Mouse (Mus musculus) spleen, adult 12 weeks (tissue): ENCODE results near the gene Tmem29.
"Not testable (repeated sequence)": the region's sequence is repeated elsewhere in the genome, so short reads cannot be mapped to it uniquely, and the experiment has no call there.

Experiments used
- DNase-seq: peaks from one replicate; pipeline ENCODE4 v3.0.0; 2022; ENCODE audit warnings: low spot score

Tmem29 gene

DNA sequence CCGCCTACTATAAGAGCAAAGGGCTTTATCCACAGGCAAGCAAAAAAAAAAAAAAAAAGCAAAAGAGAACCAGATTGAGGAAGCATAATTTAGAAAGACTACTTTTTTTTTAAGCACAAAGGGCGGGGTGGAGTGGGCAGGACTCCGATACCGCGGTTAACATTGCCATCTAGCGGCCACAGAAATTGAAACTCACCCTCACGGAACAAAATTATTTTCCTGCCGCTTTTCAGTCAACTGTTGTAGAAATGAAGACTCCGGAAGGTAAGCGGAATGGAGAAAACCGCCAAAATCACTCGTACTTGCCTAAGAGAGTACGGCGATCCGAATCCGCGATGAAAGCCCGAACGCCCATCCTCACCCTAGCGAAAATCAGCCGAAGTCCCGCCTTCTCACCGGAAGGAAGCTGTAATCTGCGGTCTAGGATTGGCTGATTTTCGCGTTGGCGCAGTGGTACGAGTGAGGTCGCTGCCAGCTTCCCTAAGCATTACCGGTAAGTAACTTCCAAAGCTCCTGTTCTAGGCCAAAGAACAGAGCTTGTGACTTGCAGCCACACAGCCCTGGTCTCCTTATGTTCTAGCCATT, at the start of gene Tmem29:
Gene Tmem29 (minus strand): TSS at position 389 of the 585 bp plus-strand sequence.
- DNase-seq = peak; percentile 75

DNA sequence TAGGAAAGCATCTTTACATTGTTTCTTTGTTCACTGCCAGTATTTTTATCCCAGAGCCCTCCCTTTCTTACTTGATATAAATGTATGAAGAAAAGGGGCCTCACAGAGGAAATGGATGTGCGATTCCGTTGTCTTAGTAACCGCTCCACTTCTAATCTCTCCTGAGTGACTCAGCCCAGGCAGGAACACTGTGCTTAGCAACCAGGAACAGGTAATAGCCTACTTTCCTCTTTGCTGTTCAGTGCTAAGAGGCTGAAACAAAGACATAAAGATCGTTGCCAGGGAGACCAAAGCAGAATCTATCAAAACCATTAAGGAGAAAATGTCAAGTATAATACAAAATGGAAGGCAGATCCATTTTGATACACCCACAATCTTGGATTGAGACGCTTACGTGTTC, 49.7 kb upstream of the Tmem29 start:
- DNase-seq = no peak

DNA sequence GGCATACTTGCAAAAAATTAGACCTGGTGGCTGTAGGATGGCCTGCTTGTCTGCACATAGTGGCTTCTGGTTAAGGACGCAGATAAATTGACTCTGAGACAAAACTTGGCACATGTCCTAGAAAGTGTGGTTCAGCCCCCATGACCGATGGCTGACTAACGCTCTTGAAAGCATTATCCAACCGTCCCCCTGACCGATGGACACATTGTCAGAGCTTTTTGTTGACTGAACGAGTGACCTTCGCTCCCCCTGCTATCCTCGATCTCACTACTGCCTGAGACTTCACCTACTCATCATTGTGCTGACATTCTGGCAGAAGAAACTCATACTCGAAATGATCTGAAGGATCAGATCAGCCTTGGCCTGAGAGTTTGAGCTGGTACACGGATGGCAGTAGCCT, 28.9 kb upstream of the Tmem29 start:
- DNase-seq = not testable (repeated sequence)

DNA sequence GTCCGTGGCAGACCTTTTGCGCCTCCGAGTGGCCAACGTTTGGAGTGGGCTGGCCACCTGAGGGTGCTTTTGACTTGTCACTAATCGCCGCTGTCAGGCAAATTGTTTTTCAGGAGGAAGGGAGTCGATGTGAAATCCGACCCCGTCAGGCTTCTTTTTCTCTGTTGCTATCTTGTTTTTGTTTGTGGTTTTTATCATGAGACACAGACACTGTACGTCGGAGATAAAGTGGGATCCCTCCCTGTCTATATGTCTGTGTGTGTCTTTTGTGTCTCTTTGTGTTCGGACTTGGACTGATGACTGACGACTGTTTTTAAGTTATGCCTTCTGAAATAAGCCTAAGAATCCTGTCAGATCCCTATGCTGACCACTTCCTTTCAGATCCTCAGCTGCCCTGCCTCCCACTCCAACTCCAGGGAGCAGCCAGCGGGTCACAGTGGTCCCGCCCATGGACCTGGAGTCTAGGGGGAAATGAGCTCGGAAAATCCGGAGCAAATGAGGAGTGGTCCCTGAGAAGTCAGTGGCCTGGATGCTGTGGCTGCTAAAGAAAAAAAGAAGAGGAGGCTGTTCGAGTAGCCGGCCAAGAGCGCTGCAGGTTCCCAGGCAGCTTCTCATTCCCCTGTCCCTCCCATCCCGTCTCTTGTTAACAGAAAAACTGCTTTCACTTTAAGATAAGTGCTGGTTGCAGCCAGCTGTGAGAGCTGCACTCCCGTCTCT, 27.5 kb upstream of the Tmem29 start:
- DNase-seq = not testable (repeated sequence)

DNA sequence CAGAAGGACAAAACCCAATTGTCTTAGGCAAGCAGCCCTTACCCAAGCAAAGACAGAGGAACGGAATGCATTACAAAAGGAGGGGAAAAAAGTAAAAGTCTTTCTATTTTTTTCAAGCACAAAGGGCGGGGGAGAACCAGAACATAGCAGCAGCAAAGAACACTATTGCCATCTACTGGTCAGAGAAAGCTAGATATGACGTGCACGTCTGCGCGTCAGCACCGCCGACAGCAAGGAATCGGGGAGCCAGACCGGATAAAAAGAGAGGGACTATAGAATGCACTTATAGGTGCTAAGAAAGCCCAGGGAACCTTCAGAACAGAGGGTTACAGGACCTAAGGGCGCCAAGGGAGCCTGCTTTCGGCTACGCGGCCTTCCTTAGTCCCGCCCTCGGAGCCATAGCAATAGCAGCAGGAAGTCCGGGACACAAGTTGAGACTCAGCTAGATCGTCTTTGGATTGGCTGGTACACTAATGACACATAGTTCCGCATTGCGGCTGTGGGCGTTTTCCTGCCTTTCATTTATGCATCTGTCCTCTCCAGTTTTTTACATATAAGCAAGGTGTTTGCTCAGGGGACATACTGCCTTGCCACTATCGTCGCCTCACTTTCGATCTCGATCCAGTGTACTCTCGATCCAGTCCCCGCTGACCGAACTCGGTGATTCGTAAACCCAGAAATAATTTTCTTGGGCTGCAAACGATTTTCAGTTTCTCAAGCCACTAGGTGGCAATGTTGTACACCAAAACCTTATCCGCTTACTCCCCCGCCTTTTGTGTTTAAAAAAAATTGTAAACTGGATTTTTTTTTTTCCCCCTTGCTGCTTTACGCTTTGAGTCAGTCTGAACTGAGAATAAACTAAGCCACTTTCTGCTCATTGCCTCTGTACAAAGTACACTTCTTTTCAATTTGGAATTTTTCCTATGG, 19.2 kb upstream of the Tmem29 start:
- DNase-seq = peak; percentile 83

DNA sequence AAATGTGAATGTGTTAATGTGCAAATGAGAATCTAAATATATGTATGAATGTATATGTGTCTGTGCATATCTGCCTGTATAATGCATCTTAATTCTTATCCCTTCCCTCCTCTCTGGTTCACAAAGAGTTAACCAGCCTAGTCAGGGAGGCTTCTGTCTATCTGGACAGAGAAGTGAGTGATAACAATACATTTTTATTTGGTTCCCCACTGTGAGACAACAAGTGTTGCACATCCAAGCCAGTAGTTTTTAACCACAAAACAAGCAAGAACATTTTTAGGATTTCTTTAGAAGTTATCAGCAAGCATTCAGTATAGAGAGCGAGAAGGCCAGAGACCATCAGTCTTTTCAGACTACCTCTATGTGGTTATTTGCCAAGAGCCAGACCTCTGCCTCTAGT, 12.5 kb upstream of the Tmem29 start:
- no peak for DNase-seq

DNA sequence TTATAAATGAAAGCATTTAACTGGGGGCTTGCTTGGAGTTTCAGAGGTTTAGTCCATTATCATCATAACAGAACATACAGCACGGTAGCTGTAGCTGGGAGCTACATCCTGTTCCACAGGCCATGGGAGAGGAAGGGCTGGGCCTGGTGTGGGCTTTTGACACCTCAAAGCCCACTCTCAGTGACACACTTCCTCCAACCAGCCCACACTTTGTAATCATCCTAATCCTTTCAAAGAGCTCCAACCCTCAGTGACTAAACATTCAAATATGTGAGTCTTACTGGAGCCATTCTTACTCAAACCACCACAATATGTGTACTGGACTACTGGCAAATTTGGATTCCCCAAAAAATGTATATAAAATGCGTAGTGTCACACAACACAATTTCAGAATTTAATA, 9.3 kb upstream of the Tmem29 start:
- DNase-seq = no peak

DNA sequence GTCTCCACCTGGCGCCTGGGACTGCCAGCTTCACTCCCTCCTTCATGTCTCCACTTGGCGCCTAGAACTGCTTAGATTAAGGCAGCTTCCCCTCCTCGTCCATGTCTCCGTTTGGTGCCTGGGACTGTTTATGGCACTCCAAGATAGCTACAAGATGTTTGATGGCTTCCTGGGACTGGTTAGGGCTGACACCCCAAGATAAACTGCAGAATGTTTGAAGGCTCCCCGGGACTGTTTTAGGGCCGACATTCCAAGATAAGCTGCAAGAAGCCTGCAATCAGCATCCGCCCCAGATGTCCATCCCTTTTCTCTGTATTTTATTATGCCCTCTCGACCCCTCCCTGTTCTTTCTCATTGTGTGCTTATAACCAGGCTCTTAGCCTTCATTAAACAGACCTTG, 7.9 kb upstream of the Tmem29 start:
- DNase-seq = peak; percentile 14

DNA sequence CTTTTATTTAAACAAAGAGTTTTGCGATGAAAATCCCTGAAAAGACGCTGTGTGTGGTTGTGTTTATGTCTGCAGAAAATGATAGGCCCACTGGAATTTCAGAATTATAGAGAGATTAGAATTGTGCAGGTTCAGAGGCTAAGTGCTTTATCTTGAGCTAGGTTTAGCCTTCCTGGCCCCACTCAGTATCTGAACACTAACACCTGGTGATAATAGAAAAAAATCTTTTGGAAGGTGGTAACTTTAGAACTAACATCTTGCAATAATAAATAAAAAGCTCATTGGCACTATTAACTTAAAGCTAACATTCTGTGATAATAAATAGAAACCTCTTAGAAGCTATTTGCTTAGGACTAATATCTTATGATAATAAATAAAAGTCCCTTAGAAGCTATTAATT, 1.2 kb upstream of the Tmem29 start:
- no peak for DNase-seq

DNA sequence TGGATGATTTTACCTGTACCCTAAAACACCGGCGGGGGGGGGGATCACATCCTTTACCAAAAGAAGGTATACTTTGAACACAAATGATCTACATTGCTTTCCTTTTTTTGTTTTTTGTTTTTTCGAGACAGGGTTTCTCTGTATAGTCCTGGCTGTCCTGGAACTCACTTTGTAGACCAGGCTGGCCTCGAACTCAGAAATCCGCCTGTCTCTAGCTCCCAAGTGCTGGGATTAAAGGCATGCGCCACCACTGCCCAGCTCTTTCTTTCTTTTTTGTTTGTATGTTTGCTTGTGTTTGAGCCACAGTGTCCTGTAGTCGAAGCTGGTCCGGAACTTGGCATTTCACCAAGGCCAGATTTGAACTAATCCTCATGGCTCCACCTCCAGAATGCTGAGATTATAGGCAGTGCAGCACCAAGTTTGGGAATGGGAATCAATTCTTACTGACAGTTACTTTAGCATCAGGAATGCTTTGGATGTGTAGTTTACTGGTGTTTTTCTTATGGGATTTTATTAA, 515 bp upstream of the Tmem29 start:
- DNase-seq = no peak

DNA sequence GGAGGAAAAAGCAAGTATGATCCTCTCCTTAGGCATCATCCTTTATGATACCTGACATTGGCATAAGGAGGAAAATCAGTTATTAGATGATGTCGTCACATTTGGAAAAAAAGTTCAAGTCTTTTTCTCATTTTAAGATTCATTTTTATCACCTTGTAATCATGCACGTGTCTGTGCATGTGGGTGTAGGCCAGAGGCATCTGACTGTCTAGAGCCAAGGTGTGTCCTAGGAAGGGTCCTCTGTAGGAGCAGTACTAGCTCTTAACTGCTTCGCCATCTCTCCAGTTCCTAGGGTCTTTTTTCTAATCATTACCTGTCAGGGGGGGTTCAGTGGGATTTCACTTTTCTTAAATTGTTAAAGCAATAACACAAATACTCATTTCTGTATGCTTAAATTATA, 818 bp downstream of the Tmem29 start:
- no peak for DNase-seq

DNA sequence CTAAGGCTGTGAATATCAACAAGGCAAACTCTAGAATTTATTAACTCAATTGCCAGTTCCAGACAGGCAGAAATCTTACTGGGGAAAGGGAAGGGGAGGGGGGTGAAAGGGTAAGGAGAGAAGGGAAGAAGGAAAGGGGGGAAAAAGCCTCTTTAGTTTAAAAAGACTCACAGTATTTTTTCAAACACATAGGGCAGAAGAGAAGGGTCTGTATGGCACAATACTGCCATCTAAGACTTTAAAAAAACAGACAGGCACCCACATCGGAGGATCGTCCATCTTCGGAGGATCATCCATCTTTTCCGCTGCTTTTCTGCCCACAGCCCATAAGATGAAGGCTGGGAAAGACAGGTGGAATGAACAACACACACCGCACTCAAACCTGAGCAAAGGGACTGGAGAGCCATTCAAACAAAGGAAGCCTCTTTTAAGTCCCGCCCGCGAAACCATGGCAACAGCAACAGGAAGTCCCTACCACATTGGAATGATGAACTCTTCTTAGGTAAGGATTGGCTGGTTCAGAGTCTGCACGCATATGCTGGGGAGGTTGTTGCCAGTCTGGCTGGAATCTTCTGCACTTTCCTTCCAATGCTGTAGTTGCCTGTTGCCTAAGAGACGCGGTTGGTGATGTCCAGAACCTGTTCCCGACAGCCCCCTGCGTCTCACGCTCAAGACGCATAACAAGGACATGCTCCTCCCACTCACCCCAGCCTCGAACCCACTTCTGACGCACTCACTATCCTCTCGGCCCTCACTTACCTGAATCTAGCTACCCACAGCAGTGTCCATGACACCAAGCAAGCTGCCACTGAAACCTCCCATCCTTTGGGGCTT, 18.2 kb downstream of the Tmem29 start:
- peak; percentile 39 for DNase-seq

DNA sequence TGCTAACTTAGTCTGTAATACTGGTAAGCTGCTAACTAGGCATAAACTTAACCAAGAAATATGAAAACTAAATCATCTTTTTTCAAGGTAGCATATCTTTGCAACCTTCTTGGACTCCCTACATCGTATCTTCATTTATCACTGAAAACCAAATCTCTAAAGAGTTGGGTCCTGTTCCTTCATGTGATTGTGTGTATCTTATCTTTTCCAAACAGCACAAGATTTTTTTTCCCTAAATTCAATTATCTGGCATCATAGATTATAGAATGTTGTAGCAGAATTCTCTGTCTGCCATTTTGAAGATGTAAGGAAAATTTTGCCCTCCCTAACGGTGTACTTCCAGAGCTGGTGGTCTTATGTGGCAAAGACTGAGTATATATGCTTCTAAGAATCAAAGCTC, 22.6 kb downstream of the Tmem29 start:
- no peak for DNase-seq

DNA sequence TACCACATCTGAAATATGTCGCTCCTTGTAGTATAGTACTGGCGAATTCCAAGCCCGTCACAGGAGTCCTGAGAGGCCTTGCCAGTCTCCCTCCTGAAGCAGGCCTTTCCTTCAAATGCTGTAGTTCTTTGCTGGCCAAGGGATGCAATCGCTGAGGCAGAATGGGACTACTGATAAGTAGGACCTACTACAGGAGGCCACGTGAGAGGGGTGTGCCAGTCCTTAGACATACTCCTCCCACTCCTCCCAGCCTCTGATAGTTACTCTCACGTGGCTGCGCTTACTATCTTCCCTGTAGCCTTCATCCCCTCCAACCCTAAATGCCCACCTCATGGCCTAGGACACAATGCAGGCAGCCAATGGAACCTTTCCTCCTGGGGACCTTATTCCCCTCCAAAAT, 23.6 kb downstream of the Tmem29 start:
- no peak for DNase-seq

DNA sequence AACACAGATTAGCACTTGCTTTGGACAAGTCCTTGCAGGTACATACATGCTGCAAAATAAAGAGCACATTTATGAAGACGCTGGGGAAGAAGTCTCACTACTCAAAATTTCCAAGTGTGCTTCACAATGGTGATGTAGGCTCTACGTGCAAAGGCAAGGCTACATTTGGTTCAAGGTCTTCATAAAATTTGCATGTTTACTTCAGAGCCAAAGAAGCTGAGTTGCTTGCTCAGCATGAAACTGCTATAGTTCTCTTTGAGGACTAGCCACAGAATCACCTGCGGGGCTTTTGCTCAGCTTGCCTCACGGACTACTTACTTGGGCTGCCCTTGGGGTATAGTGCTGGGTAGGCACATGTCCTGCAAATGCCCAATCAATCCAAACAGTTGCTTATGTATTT, 45.4 kb downstream of the Tmem29 start:
- no peak for DNase-seq
